Mouse (Mus musculus): ENCODE results near the gene Obox1. TPM values are rescaled to one million over a fixed set of nuclear protein-coding genes. Genes with fewer than 3 reads are reported as not detected.

Gene Obox1
- polyA plus RNA-seq (2012): not detected in 2 replicates

GRCm38 (mm10) chr7:15388421-15388998 lies at the start of gene Obox1, which contains the start of gene Obox2:
TSS of gene Obox1 (plus strand) at chr7:15388948.
TSS of gene Obox2 (plus strand) at chr7:15388721.

Other genes starting within 250 kb of the Obox1 start
- not detected in 2 replicates for gene Obox2, start 227 bp upstream of the Obox1 start, polyA plus RNA-seq (2012)

All from megakaryocyte-erythroid progenitor cell, adult 5 weeks (primary cell).